Mouse (Mus musculus) small intestine, adult 2 months (tissue): ENCODE measurements around the gene Zfp292.

Source experiments
- CTCF ChIP-seq: fragments of 200-500 bp; IDR thresholded peaks from 2 replicates; pipeline ENCODE4 v1.5.1; 2012; ENCODE audit warnings: low read depth, mild to moderate bottlenecking, control low read depth, inconsistent platforms, low read length, moderate library complexity, mixed read lengths; ENCODE audit not compliant: insufficient replicate concordance, insufficient read length; ENCODE audit errors: extremely low read depth
- POLR2A ChIP-seq: fragments of 200-500 bp; IDR thresholded peaks from 2 replicates; pipeline ENCODE4 v1.6.1; 2012; ENCODE audit warnings: low read depth, mild to moderate bottlenecking, control low read depth, inconsistent platforms, low read length, moderate library complexity

DNA sequence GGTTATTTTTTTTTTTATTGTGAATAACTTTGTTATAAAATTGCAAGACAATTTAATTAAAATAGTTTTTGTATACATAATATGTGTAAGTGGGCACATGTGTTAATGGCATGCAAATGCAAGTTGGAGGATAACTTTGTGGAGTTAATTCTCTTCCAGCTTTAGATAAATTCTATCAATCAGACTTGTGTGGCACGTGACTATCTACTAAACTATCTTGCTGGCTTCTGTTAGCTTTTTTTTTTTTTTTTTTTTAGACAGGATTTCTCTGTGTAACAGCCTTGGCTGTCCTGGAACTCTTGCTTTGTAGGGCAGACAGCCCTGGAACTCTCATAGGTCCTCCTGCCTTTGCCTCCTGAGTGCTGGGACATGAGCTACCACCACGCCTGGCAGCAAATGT, 15.7 kb upstream of the Zfp292 start:
- TF ChIP-seq CTCF (no peak), POLR2A (no peak)
